Mouse (Mus musculus) spleen, adult 2 months (tissue): ENCODE measurements around the gene Rufy2. TPM values are rescaled to one million over a fixed set of nuclear protein-coding genes. Genes with fewer than 3 reads are reported as not detected.
"Not testable (repeated sequence)": the region's sequence is repeated elsewhere in the genome, so short reads cannot be mapped to it uniquely, and the experiment has no call there.

ENCODE experiments used
- DNase-seq, 2 experiments: peaks; one replicate each; pipeline versions ENCODE4 v3.0.0 to v3.0.0-alpha.2; 2012 to 2021; ENCODE audit warnings: low spot score in 2 of 2, low read depth in 1 of 2
- H3K27ac ChIP-seq: fragments of 200-500 bp; 2 replicates; pipeline ENCODE4 v1.5.1; 2012; ENCODE audit warnings: low read length, inconsistent platforms; ENCODE audit not compliant: insufficient read depth
- H3K27me3 ChIP-seq: fragments of 200-500 bp; 2 replicates; pipeline ENCODE4 v1.6.1; 2012; ENCODE audit warnings: mild to moderate bottlenecking, moderate library complexity, low read length, inconsistent platforms; ENCODE audit not compliant: control insufficient read depth, insufficient read depth
- H3K36me3 ChIP-seq: fragments of 200-500 bp; 2 replicates; pipeline ENCODE4 v1.6.1; 2012; ENCODE audit warnings: mild to moderate bottlenecking, low read length, inconsistent platforms; ENCODE audit not compliant: control insufficient read depth, insufficient read depth
- H3K4me1 ChIP-seq: fragments of 200-500 bp; 2 replicates; pipeline ENCODE4 v1.6.1; 2011; ENCODE audit warnings: inconsistent platforms; ENCODE audit not compliant: control insufficient read depth, insufficient read depth, insufficient read length
- H3K4me3 ChIP-seq: fragments of 200-500 bp; 2 replicates; pipeline ENCODE4 v1.5.1; 2011; ENCODE audit warnings: mild to moderate bottlenecking, inconsistent platforms; ENCODE audit not compliant: insufficient read depth, insufficient read length; ENCODE audit errors: extremely low read depth
- CTCF ChIP-seq: fragments of 200-500 bp; IDR thresholded peaks from 2 replicates; pipeline ENCODE4 v1.5.1; 2011; ENCODE audit warnings: mild to moderate bottlenecking, inconsistent platforms; ENCODE audit not compliant: insufficient read depth, insufficient read length, insufficient replicate concordance; ENCODE audit errors: extremely low read depth
- POLR2A ChIP-seq: fragments of 200-500 bp; IDR thresholded peaks from 2 replicates; pipeline ENCODE4 v1.6.1; 2011; ENCODE audit warnings: low read depth, low read length, inconsistent platforms
- WGBS: fragments of 180-500 bp; shearing (Covaris S2); methylation state at CpG from one replicate; pipeline ENCODE4 v1.1.7; 2018; 5-methylcytosine and 5-hydroxymethylcytosine counted together
- polyA plus RNA-seq: library from polyadenylated mRNA; depleted of rRNA; stranded (reverse); fragments of >200 nt; gene quantifications from 2 replicates; pipeline ENCODE4 v1.2.3, GENCODE M21; 2012

The Rufy2 gene
- polyA plus RNA-seq, 1 experiment, result 3.0 TPM

DNA sequence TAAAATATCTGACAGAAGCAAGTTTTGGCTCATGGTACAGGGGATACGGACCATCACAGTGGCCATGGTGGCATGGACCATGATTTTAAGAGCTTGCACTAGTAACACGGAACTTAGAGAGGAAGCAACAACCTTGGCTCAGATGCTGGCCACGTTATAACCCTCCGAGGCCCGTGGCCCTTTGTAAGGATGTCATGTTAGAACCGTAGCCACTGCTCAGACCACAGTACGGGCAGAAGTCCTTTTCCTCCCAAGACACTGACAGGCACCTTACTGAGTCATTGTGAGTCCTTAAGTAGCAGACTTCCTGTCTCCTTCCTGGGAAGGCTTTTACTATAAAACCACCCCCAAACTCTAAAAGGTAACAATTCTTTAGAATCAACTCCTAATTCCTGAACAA, 71.2 kb downstream of the Rufy2 start:
- H3K36me3 ChIP-seq, result no peaks in the 10 kb centered on the region
- no peak overlapping the region for H3K27ac ChIP-seq
- 28% methylated on average over 7 of the region's 7 CpGs for WGBS
- no peak for DNase-seq
- TF ChIP-seq POLR2A (no peak), CTCF (no peak)
- no peaks in the 10 kb centered on the region for H3K27me3 ChIP-seq
- no peak overlapping the region for H3K4me3 ChIP-seq
- no peaks in the 10 kb centered on the region for H3K4me1 ChIP-seq

GRCm38 (mm10) chr10:63052011-63052410, 72.0 kb downstream of the Rufy2 start:
- 87% methylated on average over 6 of the region's 6 CpGs for WGBS
- TF ChIP-seq CTCF (no peak), POLR2A (no peak)
- Histone ChIP-seq H3K27me3 (no peaks in the 10 kb centered on the region), H3K36me3 (no peaks in the 10 kb centered on the region), H3K4me3 (no peak overlapping the region), H3K4me1 (no peaks in the 10 kb centered on the region), H3K27ac (no peak overlapping the region)
- no peak for DNase-seq

- Histone ChIP-seq H3K36me3 (no peaks in the 10 kb centered on the region), H3K27me3 (no peaks in the 10 kb centered on the region), H3K27ac (no peak overlapping the region), H3K4me1 (no peaks in the 10 kb centered on the region), H3K4me3 (no peak overlapping the region)
- DNase-seq, result no peak
- WGBS, result 61% methylated on average over 6 of the region's 6 CpGs
- TF ChIP-seq CTCF, result no peak
- TF ChIP-seq POLR2A, result no peak
Measured at GRCm38 (mm10) chr10:63053007-63053406, 73.0 kb downstream of the Rufy2 start.

GRCm38 (mm10) chr10:63054071-63054470, 74.0 kb downstream of the Rufy2 start:
- not testable (repeated sequence) for H3K27ac ChIP-seq, H3K4me3 ChIP-seq, H3K36me3 ChIP-seq, DNase-seq, H3K27me3 ChIP-seq, H3K4me1 ChIP-seq
- 81% methylated on average over 6 of the region's 6 CpGs for WGBS

- H3K27ac ChIP-seq, result no peak overlapping the region
- H3K4me3 ChIP-seq, result no peak overlapping the region
- DNase-seq, result no peak
- WGBS, result 84% methylated on average over 2 of the region's 2 CpGs
- no peaks in the 10 kb centered on the region for H3K4me1 ChIP-seq
- TF ChIP-seq POLR2A, result no peak
- no peak for TF ChIP-seq CTCF
- H3K27me3 ChIP-seq, result no peaks in the 10 kb centered on the region
- no peaks in the 10 kb centered on the region for H3K36me3 ChIP-seq
Measured at GRCm38 (mm10) chr10:63054586-63054985, 74.6 kb downstream of the Rufy2 start.

GRCm38 (mm10) chr10:63056966-63057750, 77.1 kb downstream of the Rufy2 start:
- 76% methylated on average over 24 of the region's 24 CpGs for WGBS
- H3K4me3 ChIP-seq, result no peak overlapping the region

GRCm38 (mm10) chr10:63059862-63060261, 79.8 kb downstream of the Rufy2 start, which contains the start of gene Pbld1:
Gene Pbld1 (plus strand): TSS chr10:63060162.
- 90% methylated on average over 2 of the region's 2 CpGs for WGBS
- H3K4me1 ChIP-seq, result no peaks in the 10 kb centered on the region
- H3K27me3 ChIP-seq, result no peaks in the 10 kb centered on the region
- no peak for TF ChIP-seq POLR2A
- no peak for TF ChIP-seq CTCF
- no peak within 1 kb of the TSS for H3K4me3 ChIP-seq
- H3K27ac ChIP-seq, result no peak within 1 kb of the TSS
- DNase-seq, result no peak
- no peaks in the 10 kb centered on the region for H3K36me3 ChIP-seq

More at GRCm38 (mm10) chr10:63056966-63057750, 77.1 kb downstream of the Rufy2 start:
- no peaks in the 10 kb centered on the region for H3K4me1 ChIP-seq
- no peaks in the 10 kb centered on the region for H3K36me3 ChIP-seq
- no peak for DNase-seq
- no peak overlapping the region for H3K27ac ChIP-seq
- TF ChIP-seq CTCF, result no peak
- no peaks in the 10 kb centered on the region for H3K27me3 ChIP-seq
